Mouse (Mus musculus): ENCODE measurements around the gene 1600015I10Rik. TPM values are rescaled to one million over a fixed set of nuclear protein-coding genes. Genes with fewer than 3 reads are reported as not detected.

The 1600015I10Rik gene
- polyA plus RNA-seq, 1 experiment from 2014 or later, result not detected

Other genes starting within 250 kb of the 1600015I10Rik start
- 4.8 and 5.6 TPM in 2 replicates for gene Gimap4, start 245.3 kb upstream of the 1600015I10Rik start, polyA plus RNA-seq (2014; fragmentation: Nextera tagmentation; extraction: Ambion mirVana)
- 7.1 and 7.3 TPM in 2 replicates for gene Gimap6, start 221.7 kb upstream of the 1600015I10Rik start, polyA plus RNA-seq (2014; fragmentation: Nextera tagmentation; extraction: Ambion mirVana)
- 0.75 and 1.3 TPM in 2 replicates for gene Gm28053, start 211.3 kb upstream of the 1600015I10Rik start, polyA plus RNA-seq (2014; fragmentation: Nextera tagmentation; extraction: Ambion mirVana)
- not detected in 2 replicates for gene Gimap7, start 211.3 kb upstream of the 1600015I10Rik start, polyA plus RNA-seq (2014; fragmentation: Nextera tagmentation; extraction: Ambion mirVana)
- 4.7 TPM in 2 replicates for gene Gimap1, start 190.8 kb upstream of the 1600015I10Rik start, polyA plus RNA-seq (2014; fragmentation: Nextera tagmentation; extraction: Ambion mirVana)
- gene Gimap5, start 183.7 kb upstream of the 1600015I10Rik start, polyA plus RNA-seq (2014; fragmentation: Nextera tagmentation; extraction: Ambion mirVana), result 0.62 and 0.83 TPM in 2 replicates
- not detected in 2 replicates for gene Gimap3, start 159.0 kb upstream of the 1600015I10Rik start, polyA plus RNA-seq (2014; fragmentation: Nextera tagmentation; extraction: Ambion mirVana)
- 18.9 and 19.6 TPM in 2 replicates for gene Tmem176a, start 89.0 kb upstream of the 1600015I10Rik start, polyA plus RNA-seq (2014; fragmentation: Nextera tagmentation; extraction: Ambion mirVana)
- gene Tmem176b, start 88.4 kb upstream of the 1600015I10Rik start, polyA plus RNA-seq (2014; fragmentation: Nextera tagmentation; extraction: Ambion mirVana), result 54.8 and 58.8 TPM in 2 replicates
- gene Aoc1, start 57.0 kb upstream of the 1600015I10Rik start, polyA plus RNA-seq (2014; fragmentation: Nextera tagmentation; extraction: Ambion mirVana), result 0.10 TPM in 1 of 2 replicates, not detected in the other
- not detected in 2 replicates for gene Doxl2, start 45.1 kb downstream of the 1600015I10Rik start, polyA plus RNA-seq (2014; fragmentation: Nextera tagmentation; extraction: Ambion mirVana)
- not detected in 2 replicates for gene Svs1, start 57.0 kb downstream of the 1600015I10Rik start, polyA plus RNA-seq (2014; fragmentation: Nextera tagmentation; extraction: Ambion mirVana)
- gene Gpnmb, start 106.7 kb downstream of the 1600015I10Rik start, polyA plus RNA-seq (2014; fragmentation: Nextera tagmentation; extraction: Ambion mirVana), result 0.74 and 0.94 TPM in 2 replicates
- gene Malsu1, start 143.9 kb downstream of the 1600015I10Rik start, polyA plus RNA-seq (2014; fragmentation: Nextera tagmentation; extraction: Ambion mirVana), result 59.3 and 63.0 TPM in 2 replicates

All from midbrain, embryonic 11.5 days (tissue).